ENCODE assay signal across 10 mouse cellular contexts in the genomic region with DNA sequence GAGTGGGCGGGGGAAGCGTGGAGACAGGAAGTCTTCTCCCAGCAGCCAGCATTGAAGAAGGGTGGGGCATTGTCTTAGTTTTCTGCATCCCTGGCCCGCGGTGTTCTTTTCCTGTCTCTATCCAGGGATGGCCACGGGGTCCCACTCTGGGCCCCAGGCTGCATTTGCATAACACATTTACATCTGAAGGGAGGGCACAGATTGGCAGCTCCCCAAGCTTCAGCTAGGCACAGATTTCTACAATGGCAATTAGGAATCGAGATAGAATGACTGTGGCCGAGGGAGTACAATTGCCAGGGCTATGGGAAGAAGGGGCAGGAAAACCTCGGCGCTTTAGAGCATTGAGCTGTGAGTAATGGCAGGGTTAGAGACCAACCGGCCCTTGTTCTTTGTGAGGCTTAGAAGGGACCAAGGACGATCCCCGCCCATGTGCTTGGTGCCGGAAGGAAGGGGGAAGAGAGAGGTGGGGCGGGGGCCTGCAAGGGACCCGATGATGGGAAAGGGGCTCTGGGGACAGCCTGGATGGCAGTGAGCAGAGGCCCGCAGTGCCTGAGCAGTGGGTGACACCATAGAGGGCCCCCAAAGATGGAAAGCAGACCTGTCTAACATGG.
DNase-seq lines count a peak whose midpoint lies in the region; ATAC-seq lines count a peak whose summit lies in the region.
"Had no signal": no experiment of that assay in that cellular context is flagged by ENCODE, and none has a peak within 500 bp of the region (broad histone marks: within the 10 kb centered on the region; RNA-seq: fewer than 3 reads in every experiment).

No protein-coding gene starts in this region.

- H3K4me3 ChIP-seq in heart, embryonic 10.5 days, result no peak overlapping the region
- no peak overlapping the region for H3K4me3 ChIP-seq in hindbrain, embryonic 15.5 days

- peak; percentile 92 for ATAC-seq in hindbrain, embryonic 15.5 days (ENCODE audit: low FRiP score, low read depth)

- H3K4me1 ChIP-seq in heart, embryonic 10.5 days, result peaks cover 23% of the 10 kb centered on the region
- H3K4me1 ChIP-seq in hindbrain, embryonic 15.5 days (replicated peaks), result peaks cover 18% of the 10 kb centered on the region

- no peaks in the 10 kb centered on the region for H3K36me3 ChIP-seq in heart, embryonic 10.5 days
- no peaks in the 10 kb centered on the region for H3K36me3 ChIP-seq in hindbrain, embryonic 15.5 days

- intact Hi-C loops in heart, postnatal 14 days (cut with DNase I), result no loop called here

- 50% methylated on average over 16 of the region's 16 CpGs for WGBS in heart, embryonic 10.5 days
- 18% methylated on average over 16 of the region's 16 CpGs for WGBS in hindbrain, embryonic 15.5 days

- H3K27ac ChIP-seq in heart, embryonic 10.5 days, result peak overlapping the region; percentile 54
- H3K27ac ChIP-seq in hindbrain, embryonic 15.5 days (replicated peaks), result peak overlapping the region; percentile 78

- H3K9me3 ChIP-seq in heart, embryonic 10.5 days, result no peaks in the 10 kb centered on the region
- no peaks in the 10 kb centered on the region for H3K9me3 ChIP-seq in hindbrain, embryonic 15.5 days

- H3K9ac ChIP-seq in hindbrain, embryonic 15.5 days, result no peak overlapping the region

- no peaks in the 10 kb centered on the region for H3K27me3 ChIP-seq in heart, embryonic 10.5 days (ENCODE audit: insufficient read depth, poor library complexity, severe bottlenecking)
- no peaks in the 10 kb centered on the region for H3K27me3 ChIP-seq in hindbrain, embryonic 15.5 days

- no peak for DNase-seq in heart, embryonic 10.5 days (ENCODE audit: low spot score)
- DNase-seq in heart, postnatal 14 days, result no peak
- DNase-seq in right cerebral cortex, postnatal 10 days (ENCODE audit: low spot score in 2 of 2), result peak; percentile 70 to 76
- no peak for DNase-seq in right cerebral cortex, postnatal 25 days
- DNase-seq in right cerebral cortex, postnatal 14 days, result peak; percentile 26
- DNase-seq in adrenal gland, postnatal 4 days (ENCODE audit: low spot score in 2 of 2), result no peak
- no peak for DNase-seq in left cerebral cortex, adult 18-20 months (ENCODE audit: low spot score in 2 of 2)
- DNase-seq: kidney, adult 8-10 months; thymus, postnatal 25 days had no signal

- H3K4me2 ChIP-seq in hindbrain, embryonic 15.5 days, result peak overlapping the region; percentile 17; the same call in 1 of the 2 replicates

Comparison
In these comparisons a context has a peak if more than half of its experiments do, and no peak if none do; other contexts are left out.
1. DNase-seq: peak in right cerebral cortex, postnatal 10 days (2 of 2) and right cerebral cortex, postnatal 14 days (single experiment); none in heart, embryonic 10.5 days (single experiment), heart, postnatal 14 days (0 of 2), right cerebral cortex, postnatal 25 days (single experiment), adrenal gland, postnatal 4 days (0 of 2) and left cerebral cortex, adult 18-20 months (0 of 2).